Mouse (Mus musculus) cerebellum, postnatal 4 days (tissue): ENCODE results near the gene Rfx5.
A peak's percentile ranks its signal among the peaks of the same experiment; 100 is the strongest.
"Not testable (repeated sequence)": the region's sequence is repeated elsewhere in the genome, so short reads cannot be mapped to it uniquely, and the experiment has no call there.

ENCODE experiments used
- DNase-seq, 2 experiments: peaks; one replicate each; pipeline ENCODE4 v3.0.0; 2022; ENCODE audit warnings: low spot score in 2 of 2, mixed read lengths in 1 of 2

Gene Rfx5

DNA sequence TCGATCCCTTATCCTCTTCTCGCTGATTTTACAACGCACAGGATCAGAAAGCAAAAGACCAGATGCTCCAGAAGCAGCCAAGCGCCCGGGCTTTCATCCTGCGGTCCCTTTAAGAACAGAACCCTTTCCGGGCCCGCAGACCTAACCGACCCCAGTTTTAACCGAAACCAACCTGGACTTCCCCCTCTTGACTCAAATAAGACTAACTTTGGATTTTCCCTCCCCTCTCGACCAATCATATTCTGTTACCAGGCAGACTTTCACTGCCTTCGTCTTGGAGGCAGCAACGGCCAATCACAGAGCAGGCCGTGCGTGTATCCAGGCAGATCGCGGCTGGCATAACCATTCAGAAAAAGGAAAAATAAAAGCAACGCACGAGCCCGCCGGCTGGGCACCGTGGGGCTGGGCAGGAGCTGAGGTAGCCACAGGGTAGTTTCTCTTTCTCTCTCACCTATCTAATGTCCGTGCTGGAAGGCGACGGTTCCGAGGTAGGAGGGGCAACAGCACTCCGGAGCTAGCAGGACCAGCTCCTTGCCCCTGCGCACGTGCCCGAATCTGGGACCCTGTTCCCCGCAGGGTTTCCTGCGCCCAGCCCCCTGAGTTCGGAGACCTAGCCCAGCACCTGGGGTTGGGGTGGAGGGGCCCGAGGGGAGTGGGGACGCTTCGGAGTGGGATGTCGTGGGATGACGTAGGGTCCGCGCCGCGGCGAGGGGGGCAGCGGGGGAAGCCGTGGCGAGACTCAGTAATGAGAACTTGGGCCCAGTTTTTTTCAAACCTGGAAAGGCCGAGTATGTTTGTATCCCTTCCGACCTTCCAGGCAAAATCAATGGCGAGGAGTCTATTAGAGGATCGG, at the start of gene Rfx5:
Gene Rfx5, plus strand, starts transcription at position 312 of the 853 bp plus-strand sequence.
- peak; percentile 68 to 85 for DNase-seq

- DNase-seq: not testable (repeated sequence)
These were observed 49.1 kb upstream of the Rfx5 start for GRCm38 (mm10) chr3:94904759-94905158.

DNA sequence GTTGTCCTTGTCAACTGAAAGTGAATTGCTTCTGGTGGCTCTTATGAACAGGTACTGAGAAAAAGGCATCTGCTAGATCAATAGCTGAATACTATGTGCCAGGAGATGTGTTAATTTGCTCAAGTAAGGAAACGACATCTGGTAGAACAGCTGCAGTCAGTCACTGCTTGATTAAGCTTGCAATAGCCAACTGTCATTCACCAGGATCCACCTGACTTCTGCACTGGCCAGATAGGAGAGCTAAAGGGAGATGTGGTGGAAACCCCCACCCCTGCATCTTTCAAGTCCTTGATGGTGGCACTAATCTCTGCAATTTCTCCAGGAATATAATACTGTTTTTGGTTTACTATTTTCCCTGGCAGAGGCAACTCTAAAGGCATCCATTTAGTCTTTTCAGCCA, 47.4 kb upstream of the Rfx5 start:
- no peak for DNase-seq

- DNase-seq: no peak
These were observed 42.7 kb upstream of the Rfx5 start for GRCm38 (mm10) chr3:94911050-94911693.

DNA sequence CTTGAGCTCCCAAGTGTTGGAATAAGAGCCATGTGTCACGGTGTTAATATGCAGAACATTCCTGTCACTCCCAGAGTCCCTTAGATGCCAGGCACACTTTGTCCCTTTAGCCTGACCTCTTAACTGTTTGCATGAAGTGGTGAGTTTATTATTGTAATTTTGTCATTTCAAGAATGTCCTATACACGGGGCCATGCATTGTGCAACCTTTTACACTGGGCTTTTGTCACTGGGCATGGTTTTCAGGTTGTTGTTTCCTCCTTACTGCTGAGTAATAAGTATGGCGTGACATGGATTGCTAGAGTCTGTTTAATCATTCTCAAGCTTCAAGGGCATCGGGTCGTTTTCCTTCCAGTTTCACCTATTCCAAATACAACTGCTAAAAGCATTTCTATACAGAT, 40.1 kb upstream of the Rfx5 start:
- no peak for DNase-seq

GRCm38 (mm10) chr3:94915903-94916741, 37.8 kb upstream of the Rfx5 start:
- DNase-seq: no peak

- no peak for DNase-seq
These were observed 36.0 kb upstream of the Rfx5 start for GRCm38 (mm10) chr3:94917816-94918361.

DNA sequence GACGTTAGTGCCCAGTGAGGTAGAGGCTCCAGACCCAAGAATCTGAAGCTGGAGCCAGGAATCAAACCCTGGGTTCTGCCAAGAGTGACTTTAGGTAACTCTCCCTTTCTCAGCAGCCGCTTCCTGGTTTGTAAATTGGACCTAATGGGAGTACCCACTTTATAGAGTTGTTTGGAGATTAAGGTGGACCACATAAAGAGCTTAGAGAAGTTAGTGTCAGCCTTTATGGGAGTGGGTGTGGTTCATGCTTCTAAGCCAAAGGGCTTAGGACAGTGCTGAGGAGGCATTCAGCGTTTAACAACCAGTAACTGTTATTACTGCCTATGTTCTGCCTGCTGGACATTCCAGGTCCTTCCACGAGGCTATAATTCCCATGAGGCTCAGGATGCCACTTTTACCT, 35.0 kb upstream of the Rfx5 start:
- DNase-seq: no peak

GRCm38 (mm10) chr3:94921104-94921503, 32.8 kb upstream of the Rfx5 start:
- DNase-seq: no peak

- DNase-seq: no peak
These were observed 31.5 kb upstream of the Rfx5 start for GRCm38 (mm10) chr3:94922333-94922732.

- no peak for DNase-seq
These were observed 29.2 kb upstream of the Rfx5 start for GRCm38 (mm10) chr3:94924688-94925087.

- not testable (repeated sequence) for DNase-seq
These were observed 27.6 kb upstream of the Rfx5 start for GRCm38 (mm10) chr3:94926301-94926736.

- DNase-seq: not testable (repeated sequence)
These were observed 24.9 kb upstream of the Rfx5 start for GRCm38 (mm10) chr3:94928979-94929378.

DNA sequence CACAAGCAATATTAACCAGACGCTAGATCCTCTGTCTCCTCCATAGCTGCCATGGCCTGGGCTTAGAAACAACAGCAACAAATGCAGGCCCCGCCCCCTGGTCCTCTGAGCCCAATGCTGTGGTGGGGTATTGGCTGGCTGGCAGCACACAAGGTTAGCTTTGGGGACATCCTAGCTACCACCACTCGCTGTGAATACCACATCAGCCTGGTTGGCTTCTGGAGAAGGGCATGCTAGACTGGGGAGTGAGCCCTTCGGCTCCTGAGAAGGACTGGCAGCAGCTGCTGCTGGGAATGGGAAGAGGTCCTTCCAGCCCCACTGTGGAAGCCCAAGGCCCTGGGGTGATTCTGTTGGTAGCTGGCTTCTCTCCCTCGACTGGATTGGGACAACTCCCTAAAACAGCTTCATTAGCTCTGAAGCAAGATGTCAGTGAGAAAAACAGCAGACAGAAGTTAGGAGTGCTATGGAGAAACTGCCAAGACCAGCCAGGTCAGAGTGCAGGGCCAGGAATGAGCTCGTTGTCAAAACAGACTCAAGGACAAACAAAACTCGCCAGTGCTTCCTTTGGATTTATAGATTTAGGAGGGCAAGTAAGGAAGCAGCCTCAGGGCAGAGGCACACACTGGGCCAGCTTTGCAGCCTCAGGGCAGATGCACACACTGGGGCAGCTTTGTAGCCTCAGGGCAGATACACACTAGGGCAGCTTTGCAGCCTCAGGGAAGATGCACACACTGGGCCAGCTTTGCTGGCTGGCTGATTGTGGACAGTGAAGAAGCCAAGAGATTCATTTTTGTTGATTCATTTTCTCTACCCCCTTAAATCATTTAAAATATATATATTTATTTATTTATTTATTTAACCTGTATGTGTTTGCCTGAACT, 23.2 kb upstream of the Rfx5 start:
- not testable (repeated sequence) for DNase-seq

DNA sequence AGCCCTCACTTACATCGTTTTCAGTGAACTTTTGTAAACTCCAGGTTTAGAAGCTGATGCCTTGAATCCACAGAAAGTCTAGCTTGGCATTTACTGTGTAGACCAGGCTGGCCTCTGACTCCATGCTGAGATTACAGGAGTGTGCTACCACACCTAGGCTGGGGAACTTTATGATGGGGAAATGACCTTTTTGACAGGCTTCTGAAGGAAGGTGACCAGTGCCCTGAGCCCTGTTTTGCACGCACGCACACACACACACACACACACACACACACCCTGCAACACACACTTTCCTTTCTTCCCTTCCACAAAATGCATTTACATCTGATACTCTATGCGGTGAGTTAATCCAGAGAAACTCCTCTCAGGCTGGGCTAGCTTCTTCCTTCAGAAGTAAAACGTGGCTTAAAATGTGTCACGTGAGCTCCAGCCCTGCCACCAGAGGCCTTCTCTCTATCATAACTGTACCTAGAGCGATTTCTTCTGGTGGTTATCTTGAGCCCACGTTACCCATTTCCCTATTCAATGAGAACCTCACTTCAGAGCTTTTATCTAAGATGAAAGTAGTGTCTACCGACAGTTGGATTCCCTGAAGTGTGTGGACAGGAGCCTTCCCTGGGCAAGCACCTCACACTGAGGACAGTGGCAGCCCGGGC, 22.3 kb upstream of the Rfx5 start:
- DNase-seq: not testable (repeated sequence)

DNA sequence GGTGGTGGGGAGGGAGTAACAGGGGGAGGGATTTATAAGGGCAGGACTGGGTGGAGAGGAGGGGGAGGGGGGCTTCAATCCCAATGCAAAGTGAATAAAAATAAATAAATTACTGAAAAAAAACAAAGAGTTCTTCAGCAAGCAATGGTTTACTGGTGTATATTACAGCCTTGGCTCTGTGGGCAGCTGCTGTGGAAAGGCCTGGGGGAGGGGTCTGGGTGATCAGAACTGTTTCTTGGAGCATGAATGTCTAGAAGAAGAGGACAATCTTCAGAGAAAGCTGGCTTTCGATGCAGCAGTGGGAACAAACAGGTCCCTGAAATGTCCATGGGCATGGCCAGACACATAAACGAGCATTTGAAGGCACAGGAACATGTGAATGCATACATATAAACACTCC, 21.6 kb upstream of the Rfx5 start:
- DNase-seq: not testable (repeated sequence)

- DNase-seq: peak; percentile 45 to 72
These were observed 20.9 kb upstream of the Rfx5 start, which contains the start of gene Selenbp1 for GRCm38 (mm10) chr3:94932809-94933564. Selenbp1 (plus strand) TSS chr3:94933056.

- DNase-seq: not testable (repeated sequence)
These were observed 20.3 kb upstream of the Rfx5 start for GRCm38 (mm10) chr3:94933604-94934003.

DNA sequence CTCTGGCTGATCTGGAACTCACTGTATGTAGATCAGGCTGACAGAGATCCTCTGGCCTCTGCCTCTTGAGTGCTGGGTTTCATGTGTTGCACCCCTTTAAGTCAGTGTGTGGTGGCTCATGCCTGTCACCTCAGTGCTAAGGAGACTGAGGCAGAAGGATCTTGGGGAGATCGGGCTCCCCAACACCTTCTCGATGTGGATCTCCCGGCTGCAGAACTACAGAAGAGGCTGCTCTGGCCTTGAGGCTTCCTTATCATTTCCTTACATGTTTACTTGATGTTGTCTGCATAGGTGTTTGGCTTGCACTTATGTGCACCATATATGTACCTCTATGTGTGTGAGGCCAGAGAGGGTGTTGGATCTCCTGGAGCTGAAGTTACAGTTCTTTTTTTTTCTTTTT, 19.3 kb upstream of the Rfx5 start:
- not testable (repeated sequence) for DNase-seq
